Mouse (Mus musculus) adrenal gland, postnatal 14 days (tissue): ENCODE data around the gene Kif7. TPM values are rescaled to one million over a fixed set of nuclear protein-coding genes. Genes with fewer than 3 reads are reported as not detected.

Experiments
- DNase-seq: peaks from one replicate; pipeline ENCODE4 v3.0.0; 2021; ENCODE audit warnings: mixed read lengths
- long read RNA-seq, 2 experiments: library from polyadenylated mRNA; stranded (forward); transcript quantifications; one replicate each; pipeline ENCODE4 v2.0.0; 2021
- total RNA-seq: library from RNA; stranded (reverse); gene quantifications from 2 replicates; pipeline ENCODE4 v1.2.3, GENCODE M21; 2021

Gene Kif7
- total RNA-seq = 4.2 and 5.0 TPM in 2 replicates
- long read RNA-seq, experiment 1, full-length matches to known transcripts = 4 of 7 reads
- long read RNA-seq, experiment 1, partial matches to known transcripts = 0 of 7 reads
- long read RNA-seq, experiment 1, other reads (novel, unspliced or antisense) = 3 of 7 reads
- long read RNA-seq, experiment 2, full-length matches to known transcripts = 1 of 3 reads
- long read RNA-seq, experiment 2, partial matches to known transcripts = 0 of 3 reads
- long read RNA-seq, experiment 2, other reads (novel, unspliced or antisense) = 2 of 3 reads

DNA sequence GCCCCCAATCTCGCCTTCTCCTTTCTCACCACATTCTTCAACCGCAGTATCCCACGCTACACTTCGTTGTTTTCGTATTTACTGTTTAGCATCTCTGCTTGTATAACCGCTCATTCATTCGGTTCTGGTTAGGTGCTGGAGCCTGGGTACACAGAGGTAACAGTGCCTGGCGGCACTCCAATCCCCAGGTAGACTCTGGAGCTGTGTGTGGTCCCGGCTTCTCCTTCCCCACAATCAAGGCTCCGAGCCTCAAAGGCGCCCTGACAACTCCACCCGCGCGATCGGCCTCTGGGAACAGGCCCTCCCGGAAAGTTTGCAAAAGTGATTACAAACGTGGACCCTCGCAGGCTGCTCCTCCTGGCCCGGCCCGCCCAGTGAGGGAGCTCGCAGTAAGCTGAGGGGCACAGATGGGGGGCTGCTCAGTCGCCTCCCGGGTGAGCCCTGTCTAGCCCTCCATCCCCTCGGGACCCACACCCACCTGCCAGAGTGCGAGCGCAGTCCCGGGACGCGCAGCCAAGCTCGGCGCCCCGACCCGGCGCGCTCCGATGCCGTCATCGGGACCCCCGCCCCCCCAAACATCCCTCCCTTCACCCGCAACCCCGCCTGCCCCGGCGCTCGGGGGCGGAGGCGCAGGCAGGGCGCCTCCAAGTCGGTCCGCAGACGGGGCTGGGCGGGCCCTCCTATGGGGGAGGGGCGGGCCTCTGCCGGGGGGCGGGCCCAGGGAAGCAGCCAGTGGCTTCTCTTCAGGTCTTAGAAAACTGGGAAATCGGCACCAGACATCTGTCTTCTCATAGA, at the start of gene Kif7:
Kif7 (minus strand) TSS at position 534 of the 795 bp plus-strand sequence.
- peak; percentile 94 for DNase-seq

DNA sequence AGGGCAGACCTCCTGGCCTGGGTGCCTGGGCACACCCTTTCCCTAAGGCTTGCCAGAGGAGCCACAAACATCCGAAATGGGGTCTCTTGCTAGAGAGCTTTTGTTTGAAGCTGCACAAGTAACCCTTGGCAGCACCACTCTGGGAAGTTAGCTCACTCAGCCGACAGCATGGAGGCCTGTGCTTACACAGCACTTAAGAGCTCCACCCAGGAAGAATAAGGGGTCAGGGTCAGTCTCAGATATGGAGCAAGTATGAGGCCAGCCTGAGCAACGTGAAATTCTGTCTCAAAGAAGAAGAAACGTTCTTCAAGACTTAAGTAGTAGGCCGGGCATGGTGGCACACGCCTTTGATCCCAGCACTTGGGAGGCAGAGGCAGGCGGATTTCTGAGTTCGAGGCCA, 46.6 kb upstream of the Kif7 start:
- DNase-seq = no peak

DNA sequence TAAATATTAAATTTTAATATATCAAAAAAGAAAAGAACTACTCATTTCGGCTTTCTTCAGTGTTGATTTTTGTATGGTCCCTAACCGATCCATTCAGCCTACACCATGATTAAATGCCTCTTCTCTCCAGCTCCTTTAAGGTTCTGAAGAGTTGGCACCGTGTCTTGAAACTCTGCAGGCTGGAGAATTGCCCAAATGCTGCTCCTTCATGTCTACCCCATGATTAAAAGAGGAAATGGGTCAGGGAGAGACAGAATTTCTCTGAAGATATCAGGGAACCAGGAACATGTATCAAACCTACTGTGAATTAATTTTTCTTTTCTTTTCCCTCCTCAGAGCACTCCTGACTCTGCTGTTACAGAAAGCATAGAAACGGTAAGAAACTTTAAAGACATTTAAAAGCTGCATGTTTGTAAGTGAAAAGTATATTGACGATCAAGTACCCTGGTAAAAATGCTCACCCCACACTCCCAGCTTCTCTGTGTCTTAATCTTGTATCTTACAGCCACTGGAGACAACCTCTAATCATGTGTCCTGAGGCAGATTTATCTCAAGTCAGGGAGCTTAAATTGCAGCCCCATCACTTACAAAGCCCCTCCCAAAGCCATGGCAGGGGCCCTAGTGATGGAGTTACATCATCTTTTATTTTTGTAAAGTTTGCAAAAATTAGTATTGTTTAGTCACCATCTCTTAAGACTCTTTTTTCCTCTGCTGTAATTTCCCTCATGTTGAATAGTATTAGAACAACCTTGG, 45.8 kb upstream of the Kif7 start:
- DNase-seq = no peak

DNA sequence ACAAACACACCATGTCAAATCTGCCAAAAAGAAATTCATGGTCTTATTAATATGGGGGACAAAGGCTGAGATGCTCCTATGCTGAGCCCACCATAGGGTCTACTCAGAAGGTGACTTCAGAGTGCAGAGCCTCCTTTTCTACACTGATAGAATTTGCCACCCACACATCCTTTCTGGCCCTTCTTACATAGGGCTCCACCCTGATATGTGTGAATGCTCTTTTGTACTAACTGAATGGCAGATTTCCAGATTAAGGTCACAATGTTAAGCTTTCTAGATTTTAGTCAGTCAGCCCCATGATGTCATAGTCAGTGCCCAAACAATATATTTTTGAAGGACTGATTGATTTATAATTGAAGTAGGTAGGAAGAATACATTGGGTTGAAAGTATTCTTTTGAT, 44.2 kb upstream of the Kif7 start:
- DNase-seq = no peak

DNA sequence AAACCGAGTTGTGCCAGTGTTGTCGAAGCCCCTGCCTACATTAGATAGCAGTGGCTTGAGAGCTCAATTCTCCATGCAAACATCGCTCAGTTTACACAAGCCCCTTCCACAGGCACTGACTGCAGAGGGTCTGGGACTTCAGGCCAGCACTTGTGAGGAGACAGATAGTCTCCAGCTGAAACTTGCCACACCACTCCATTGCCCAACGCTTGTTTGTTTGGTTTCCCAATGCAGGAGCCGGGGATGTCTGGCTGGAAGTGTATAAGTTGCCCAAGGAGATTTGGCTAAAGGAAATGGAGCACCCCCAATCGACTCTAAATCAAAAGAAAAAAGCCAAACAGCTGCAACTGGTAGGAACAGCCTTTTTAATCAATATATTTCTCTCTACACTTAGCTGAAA, 42.7 kb upstream of the Kif7 start:
- peak; percentile 76 for DNase-seq

DNA sequence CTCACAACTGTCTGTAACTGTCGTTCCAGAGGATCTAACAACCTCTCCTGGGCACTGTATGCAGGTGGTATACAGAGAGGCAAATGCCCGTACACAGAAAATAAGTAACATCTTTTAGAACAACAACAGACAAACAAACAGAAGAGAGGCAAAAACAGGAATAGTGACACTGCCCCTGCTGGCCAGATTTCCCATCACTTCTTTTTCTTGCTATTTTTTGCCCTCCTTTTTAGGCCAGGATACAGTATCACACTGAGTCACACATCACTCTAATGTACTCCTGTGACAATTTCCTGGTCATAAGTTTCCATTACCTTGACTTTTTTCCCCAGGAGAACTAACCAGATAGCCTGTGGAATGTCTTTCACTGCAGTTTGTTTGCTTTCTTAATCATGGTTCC, 40.8 kb upstream of the Kif7 start:
- DNase-seq = no peak

DNA sequence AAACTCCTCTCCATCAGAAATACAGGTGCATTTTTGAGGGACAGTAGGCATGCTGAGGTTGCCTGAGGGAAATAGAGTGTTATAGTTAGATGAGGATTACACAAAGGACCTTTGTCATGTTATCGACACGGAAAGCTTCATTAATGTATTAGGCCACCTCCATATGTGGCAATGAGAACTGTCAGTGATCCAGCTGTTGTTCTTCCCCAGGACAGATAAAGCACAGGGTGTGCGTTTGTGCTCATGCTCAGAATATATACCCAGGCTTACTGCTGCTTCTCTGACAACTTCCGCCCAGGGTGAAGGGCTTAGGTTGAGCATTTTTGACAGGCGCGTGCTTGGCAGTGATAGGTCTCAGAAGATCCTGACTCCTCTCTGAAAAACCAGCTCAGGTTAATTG, 34.0 kb upstream of the Kif7 start:
- no peak for DNase-seq

DNA sequence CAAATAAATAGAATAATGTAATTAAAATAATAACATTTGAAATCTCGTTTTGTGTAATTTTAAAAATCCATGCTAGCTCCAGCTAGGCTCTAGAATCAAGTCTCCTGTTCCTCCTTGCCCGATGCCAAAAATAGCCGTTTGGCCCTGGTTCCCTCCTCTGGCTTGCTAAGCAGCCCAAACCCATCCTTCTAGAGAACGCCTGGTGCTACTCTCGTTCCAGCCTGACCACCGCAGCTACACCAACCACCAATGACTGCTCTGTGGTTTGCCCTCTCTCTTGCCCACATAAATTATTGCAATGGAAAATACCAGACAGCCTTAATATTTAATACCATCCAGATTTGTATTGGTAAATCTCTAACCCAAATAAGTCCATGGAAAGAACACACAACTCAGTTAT, 32.1 kb upstream of the Kif7 start:
- no peak for DNase-seq

DNA sequence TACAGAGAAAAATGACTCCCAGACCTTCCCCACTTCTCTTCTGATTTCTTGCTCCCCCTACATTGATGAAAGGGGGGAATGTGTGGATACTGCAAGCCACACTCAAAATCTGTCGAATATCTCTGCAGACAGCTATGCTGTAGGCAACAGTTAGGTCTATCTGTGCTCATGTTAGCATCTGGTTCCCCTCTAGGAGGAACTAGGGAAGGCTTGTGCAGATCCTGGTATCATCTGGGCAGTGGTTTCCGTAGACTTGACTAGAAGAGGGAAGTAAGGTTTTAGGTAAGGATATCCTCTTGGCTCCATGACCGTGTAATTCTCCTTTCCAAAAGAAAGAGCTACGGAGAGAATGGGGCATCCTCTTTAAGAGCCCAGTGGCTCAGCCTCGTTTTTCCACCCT, 29.1 kb upstream of the Kif7 start:
- no peak for DNase-seq

DNA sequence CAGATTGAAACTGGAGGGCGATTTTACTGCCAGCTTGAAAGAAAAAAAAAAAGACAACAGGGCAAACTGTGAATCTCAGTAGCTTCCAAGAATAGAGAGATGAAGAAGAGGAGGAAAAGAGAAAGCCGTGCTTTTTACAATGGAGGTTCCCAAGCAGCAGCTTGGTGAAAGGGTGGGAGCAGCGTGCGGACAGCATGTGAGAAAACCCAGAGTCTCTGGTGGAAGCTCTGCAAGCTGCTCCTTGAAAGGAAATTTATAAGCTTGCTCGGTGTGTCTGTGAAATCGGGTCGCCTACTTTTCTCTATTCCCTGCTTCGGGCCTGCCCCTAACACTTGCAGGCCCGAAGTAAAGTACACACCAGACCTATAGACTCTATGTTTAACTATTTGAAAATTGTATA, 28.5 kb upstream of the Kif7 start:
- DNase-seq = no peak

DNA sequence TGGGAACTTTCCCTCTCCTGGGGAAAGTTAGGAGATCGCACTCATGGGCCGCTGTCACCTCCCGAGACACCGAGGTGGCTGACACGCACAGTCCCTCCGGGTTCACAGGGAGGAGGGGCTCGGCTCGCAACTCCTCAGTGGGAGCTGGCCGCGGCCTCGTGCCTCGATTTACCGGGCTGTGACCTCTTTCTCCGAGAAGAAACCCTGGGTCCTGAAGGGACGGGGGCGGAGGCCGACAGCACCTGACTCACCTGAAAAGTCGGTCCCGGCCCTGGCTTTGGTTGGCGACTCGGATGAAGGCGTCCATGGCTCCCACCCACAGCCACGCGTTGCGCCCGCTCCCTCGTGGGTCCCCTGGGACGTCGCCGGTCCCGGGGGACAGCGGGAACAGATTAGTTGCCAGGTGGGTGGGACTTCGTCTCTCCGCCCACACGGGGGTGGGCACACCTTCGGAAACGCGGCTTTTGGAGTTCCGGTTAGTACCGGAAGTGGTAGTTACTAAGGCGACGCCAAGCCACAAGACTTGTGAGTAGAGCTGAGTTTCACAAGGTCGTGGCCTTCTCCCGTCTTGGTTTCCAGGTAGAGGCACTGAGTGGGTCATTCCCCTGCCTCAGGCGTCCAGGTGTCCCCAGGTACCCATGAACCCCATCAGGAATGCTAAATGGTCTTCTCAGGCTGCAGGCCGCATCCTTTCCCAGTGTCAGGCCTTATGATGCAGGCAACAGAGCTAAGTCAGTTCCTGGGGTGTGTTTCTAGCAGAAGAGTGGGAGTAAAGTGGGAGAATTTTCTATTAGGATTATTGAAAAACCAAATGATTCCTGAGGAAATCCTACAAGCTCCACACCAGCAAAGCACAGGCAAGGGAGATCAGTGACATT, 27.4 kb upstream of the Kif7 start, which contains the start of the genes Pex11a and Wdr93:
Pex11a (minus strand) TSS at position 473 of the 878 bp plus-strand sequence.
Wdr93 (plus strand) TSS at position 505 of the 878 bp plus-strand sequence.
- peak; percentile 93 for DNase-seq

DNA sequence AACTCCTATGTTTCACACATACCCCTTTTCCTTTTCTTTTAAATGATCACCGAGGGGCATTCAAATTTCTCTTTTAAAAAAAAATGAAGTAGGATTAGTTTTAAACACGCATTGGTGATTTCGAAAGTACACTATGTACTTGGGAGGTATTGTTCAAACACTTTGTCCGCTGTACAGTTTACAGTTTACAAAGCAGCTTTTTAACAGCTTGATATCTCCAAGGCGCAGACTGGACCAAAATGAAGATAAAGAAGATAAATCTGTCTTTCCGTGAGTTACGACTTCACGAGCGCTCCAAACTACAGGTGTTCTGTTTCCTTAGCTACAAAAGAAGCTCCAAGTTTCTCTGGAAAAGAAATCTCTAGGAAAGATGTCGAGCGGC, 26.7 kb upstream of the Kif7 start:
- no peak for DNase-seq

DNA sequence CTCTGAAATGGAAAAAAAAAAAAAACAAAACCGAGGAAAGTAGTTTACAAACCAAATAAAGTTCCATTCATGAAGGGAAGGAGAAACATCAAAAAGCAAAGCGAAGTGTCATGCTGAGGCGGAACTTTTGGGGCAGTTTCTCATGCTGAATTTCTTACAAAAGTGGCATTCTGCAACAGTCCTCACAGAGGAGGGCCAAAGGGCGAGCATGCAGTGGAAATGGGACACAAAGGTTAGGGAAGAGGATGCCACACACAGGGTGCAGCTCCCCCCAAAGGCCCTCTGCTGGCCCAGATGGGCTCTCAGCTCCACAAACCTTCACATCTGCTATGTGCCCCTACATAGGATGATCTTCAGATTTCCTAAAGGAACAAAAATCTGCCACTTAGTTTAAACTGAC, 24.8 kb upstream of the Kif7 start:
- peak; percentile 34 for DNase-seq

DNA sequence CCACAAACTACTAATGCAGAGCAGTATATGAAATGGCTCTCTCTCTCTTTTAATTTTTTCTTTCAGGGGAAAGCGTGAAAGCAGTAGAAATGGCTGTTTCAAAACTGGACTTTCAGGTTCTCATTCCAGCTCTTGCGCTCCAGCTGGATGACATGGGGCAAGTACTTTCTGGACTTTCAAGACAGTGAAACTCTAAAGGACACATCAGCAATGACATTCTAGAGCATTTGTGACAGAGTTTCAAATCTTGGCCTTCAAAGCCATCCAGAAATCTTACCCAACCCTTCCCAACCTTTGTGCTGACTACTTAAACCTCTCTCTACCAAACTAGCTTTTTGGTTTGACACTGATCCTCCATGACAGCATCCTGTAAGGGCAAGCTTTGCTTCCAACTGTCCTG, 23.4 kb upstream of the Kif7 start:
- peak; percentile 28 for DNase-seq

DNA sequence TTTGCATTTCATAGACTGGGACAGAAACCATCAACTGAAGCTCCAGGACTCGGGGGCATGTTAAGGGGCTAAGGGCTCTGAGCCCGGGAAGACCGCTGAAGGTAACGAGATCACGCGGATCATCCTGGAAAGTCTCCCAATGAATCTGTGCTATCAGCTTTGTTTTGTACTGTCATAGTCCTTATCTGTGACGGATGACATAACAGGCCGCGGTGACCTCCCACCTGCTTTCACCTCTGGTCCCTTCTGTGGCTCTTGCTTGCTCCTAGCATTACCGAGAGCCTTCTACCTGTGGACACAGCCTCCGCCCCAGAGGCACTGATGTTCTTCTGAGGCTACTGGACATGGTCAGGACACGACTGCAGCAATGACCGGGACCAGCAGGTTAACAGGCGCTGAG, 21.0 kb upstream of the Kif7 start:
- no peak for DNase-seq

DNA sequence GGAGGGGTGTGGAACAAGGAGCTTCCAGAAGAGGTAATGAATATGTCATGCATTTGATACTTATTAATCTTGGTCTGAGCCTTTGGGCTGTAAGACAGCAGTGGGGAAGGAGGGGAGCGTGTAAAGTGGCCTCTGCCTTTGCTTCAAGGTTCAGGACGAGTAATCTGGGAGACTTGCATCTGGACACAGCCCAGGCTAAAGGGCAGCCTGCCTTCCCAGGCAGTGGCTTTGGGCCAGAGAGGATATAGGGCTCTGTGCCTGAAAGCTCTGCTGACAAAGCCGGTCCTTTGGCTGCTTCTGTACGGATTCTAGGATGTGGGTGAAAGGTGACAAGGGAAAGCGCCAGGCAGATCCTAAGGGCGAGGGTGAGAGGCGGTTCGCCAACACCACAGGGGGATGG, 19.0 kb upstream of the Kif7 start:
- peak; percentile 87 for DNase-seq

DNA sequence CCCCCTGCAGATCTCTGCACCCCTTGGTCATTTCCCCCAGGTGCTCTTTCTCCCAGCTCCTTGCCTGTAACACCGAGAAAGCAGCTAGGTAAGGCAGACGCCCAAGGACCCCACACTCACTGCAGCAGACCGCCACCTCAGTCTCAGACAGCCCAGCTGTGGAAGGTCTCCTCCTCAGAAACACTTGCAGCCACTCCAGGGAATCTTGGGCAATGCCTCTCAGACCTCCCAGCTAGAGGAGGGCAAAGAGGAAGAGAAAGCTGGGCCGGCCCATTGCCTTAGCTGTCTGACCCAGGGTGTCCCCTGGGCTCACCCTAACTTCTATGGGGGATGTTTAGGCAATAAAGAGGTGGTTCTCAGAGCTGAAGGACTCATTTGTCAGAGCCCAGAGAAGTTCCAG, 17.1 kb upstream of the Kif7 start, which contains the start of gene Plin1:
Plin1 (minus strand) TSS at position 282 of the 400 bp plus-strand sequence.
- peak; percentile 69 for DNase-seq

DNA sequence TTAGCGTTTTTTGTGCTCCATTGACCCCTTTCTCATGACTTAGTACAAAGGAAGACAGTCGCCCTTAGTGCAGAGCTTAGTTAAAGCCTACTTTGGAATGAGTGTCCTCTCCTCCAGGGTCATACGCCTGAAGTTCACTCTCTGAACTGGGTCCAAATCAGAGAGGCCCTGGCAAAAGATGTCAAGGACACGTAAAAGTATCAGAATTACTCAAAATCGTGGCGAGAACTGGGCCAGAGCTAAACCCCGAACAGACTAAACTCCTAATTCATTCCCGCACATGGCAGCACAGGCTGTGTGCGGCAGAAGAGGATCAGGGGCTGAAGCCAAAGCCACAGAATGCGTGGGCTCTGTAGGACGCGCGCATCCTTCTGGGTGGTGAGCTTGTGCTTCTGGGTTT, 15.9 kb upstream of the Kif7 start:
- peak; percentile 72 for DNase-seq

DNA sequence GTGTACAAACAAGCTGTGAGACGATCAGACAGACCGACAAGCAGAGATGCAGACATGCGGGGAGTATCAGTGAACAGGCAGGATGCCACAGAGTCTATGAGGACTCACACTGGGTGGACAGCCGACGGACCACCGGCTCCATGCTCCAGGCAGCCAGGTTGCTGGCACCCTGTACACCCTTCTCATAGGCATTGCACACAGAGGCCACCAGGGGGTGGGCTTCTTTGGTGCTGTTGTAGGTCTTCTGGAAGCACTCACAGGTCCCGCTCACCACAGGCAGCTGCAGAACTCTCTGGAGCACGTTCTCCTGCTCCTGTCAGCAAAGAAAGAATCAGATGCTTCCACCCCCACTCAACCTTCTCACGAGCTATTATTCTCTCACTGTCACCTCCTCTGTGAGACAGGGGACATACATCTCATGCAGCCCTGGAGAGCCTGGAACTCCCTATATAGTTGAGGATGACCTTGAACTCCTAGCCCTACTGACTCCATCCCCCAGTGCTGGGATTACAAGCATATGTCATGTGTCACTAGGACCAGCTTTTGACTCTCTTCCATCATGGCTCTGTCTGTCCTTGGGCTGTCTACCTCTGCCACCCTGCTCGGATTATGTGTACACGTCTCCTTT, 14.3 kb upstream of the Kif7 start:
- DNase-seq = peak; percentile 73

DNA sequence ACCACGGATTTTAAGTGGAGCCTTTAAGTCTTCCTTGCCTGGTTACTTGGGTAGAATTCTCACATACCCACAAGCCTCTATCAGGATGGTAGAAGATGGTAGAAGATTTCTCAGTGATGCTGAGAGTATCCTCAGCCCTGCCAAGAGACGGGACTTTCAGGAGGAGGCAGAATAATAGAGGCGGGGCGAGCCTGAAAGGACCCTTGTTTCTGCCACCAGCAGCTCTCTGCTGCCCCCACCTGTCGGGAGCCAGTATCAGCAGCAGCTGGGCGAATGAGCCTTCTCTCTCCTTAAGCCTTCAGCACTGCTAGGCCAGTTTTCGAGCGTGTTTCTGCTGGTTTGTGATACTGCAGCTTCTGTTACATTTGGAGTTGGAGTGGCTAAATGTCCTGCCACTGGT, 13.6 kb upstream of the Kif7 start:
- peak; percentile 86 for DNase-seq

DNA sequence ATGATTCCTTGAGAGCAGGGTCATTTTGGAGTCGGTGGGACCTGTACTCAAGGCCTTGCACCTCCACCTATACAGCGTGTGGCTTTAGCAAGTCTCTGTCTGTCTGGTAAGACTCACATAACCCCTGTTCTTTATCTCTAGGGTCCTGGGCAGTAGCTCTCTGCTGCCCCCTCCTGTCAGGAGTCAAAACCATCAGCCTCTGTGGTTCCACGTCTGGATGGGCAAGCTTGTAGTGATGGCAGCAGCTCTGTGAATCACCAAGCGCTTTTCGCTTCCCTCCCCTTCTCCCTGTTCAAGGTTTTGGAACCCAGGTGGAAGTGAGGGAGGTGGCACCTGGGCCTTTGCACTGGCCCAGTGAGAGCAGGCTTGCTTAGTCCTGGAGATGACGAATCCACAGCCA, 12.7 kb upstream of the Kif7 start:
- DNase-seq = peak; percentile 82
